Mouse (Mus musculus) C2C12 (cell line): Measurements from ENCODE around the gene Slc44a5.

Experiments
- CTCF ChIP-seq: IDR thresholded peaks from one replicate; pipeline ENCODE4 v1.5.1; 2011; ENCODE audit not compliant: control insufficient read depth, insufficient read depth, insufficient read length
- FOSL1 ChIP-seq: IDR thresholded peaks from one replicate; pipeline ENCODE4 v1.8.0; 2011; ENCODE audit warnings: mild to moderate bottlenecking, low read length; ENCODE audit not compliant: poor library complexity, insufficient read depth, severe bottlenecking
- USF1 ChIP-seq: IDR thresholded peaks from one replicate; pipeline ENCODE4 v1.6.1; 2011; ENCODE audit warnings: low read depth, mild to moderate bottlenecking, control low read depth, moderate library complexity

DNA sequence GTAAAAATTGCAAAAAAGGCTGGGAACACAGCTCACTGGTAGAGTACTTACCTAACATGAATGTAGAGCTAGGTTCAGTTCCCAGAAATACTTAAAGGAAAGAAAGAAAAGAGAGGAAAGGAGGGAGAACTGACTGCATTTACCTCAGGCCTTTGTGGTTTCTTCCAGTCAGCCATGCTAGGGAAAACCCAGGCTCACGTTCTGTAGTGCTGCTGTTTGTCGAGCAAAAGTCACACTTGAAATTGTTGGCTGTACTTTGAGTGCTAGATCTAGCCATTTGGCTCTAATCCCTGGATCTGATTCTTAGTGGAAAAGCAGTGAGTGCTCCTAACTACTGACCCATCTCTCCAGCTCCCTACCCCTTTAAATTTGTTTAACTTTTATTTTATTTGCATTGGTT lies 25.1 kb upstream of the Slc44a5 start:
- TF ChIP-seq FOSL1 (no peak), CTCF (no peak), USF1 (no peak)
